Mouse (Mus musculus) heart, postnatal 4 days (tissue): Measurements from ENCODE around the gene Cth. TPM values are rescaled to one million over a fixed set of nuclear protein-coding genes. Genes with fewer than 3 reads are reported as not detected.
A peak's percentile ranks its signal among the peaks of the same experiment; 100 is the strongest.
"Not testable (repeated sequence)": the region's sequence is repeated elsewhere in the genome, so short reads cannot be mapped to it uniquely, and the experiment has no call there.

Source experiments
- DNase-seq: peaks from one replicate; pipeline ENCODE4 v3.0.0; 2021
- total RNA-seq, 2 experiments: library from RNA; stranded (reverse); gene quantifications; 2 replicates each; pipeline ENCODE4 v1.2.3; 2021

Gene Cth
- under 1 TPM; 0.18 to 0.31 TPM for total RNA-seq

DNA sequence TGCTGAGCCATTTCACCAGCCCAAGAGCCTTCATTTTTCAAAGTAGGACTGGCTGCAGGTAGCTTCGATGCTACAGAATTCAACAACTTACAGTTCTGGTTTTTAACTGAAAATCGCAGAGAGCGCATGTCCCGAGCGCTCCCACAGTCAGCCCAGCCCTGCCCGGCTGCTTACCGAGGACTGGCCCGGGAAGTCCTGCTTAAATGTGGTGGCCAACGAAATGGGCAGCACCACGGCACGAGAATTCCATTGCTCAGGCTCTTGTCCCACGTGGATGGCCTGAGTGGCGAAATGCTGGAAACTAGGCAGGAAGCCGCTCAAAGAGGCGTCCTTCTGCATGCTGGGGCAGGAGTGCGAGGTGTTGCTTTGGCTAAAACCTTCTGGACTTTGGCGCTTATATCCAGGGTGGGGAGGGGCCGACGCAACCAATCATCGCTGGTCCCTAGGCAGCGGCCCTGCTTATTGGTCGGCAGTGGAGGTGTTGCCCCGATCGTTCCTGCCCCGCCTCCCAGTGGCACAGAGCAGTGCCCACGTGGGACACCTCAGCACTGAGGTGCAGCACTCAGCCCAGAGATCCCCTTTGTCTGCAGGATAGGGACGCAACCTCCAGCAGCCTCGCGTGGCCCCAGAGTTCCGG is at the start of gene Cth:
Gene Cth, minus strand, starts transcription at position 386 of the 637 bp plus-strand sequence.
- DNase-seq = peak; percentile 85

DNA sequence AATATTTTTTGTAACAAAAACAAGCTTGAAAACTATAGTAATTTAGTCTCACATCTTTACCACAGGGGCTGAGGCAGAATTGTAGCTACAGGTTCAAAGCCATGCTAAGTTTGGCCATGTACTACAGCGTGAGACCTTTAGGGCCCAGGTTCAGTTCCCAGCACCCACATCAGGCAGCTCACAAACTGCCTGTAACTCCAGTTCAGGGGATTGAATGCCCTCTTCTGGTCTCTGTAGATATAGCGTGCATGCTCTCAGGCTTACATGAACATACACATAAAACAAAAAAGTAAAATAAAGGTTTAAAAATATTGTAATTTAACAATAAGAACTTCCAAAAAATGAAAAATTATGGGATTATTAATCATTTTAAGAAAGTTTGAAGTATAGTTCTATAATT is 48.4 kb upstream of the Cth start:
- no peak for DNase-seq

DNA sequence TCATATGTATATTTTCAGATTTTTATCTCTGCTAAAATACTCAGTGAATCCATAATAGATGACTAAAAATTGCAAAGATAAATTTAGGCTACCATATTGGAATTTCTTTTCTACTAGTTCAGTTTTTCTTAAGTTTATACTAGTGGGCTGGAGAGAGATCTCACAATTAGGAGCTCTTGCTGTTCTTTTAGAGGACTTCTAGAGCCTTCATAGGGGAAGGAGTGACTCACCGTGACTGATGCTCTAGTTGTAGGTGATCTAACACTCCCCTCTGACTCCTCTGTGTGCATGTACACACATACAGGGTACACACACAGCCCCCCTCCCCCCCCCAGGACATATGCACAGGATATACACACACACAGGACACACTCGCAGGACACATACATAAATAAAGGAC is 46.3 kb upstream of the Cth start:
- no peak for DNase-seq

DNA sequence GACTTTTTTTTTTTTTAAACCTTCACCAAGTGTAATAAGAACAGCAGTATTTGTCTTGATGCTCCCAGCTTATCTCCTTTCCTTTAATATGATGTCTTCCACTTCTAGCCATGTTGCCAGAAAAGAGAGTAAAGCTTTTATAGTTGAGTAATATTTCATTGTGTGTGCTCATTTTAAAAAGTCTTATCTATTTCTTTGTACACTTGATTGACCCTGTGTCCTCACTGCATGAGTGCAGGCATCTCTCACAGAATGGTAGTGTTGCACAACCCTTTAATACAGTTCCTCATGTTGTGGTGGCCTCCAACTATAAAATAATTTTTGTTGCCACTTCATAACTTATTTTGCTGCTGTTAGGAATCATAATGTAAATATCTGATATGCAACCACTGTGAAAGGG is 32.4 kb upstream of the Cth start:
- no peak for DNase-seq

DNA sequence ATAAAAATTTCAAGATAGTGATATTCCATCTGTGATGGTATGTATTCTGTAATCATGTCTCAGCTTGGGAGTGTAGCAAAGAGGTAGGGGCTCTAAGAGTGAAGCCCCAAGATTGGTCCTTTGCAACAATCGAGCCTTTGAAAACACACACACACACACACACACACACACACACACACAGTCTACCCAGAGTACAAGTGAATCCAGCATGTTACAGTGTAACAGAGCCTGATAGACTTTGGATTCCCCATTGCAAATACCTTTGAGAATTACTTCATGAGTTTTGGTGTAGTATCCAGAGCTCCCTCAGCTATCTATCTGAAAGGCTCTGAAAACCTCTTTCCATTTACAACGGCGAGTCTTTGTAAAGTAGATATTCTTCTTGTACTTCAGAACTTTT is 31.3 kb upstream of the Cth start:
- DNase-seq = no peak

DNA sequence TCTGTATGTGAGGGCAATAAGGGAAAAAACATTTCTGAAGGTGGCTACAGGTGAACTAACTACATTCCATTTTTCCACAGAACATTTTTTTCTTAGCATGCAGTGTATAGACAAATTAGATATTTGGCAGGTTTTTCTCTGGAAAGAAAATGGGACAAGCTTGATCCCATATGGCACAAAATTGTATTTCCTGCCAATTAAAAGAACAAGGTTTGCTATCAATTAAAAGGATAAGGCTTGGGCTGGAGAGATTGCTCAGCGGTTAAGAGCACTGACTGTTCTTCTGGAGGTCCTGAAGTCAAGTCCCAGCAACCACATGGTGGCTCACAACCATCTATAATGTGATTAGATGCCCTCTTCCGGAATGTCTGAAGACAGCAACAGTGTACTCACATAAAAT is 30.6 kb upstream of the Cth start:
- no peak for DNase-seq

DNA sequence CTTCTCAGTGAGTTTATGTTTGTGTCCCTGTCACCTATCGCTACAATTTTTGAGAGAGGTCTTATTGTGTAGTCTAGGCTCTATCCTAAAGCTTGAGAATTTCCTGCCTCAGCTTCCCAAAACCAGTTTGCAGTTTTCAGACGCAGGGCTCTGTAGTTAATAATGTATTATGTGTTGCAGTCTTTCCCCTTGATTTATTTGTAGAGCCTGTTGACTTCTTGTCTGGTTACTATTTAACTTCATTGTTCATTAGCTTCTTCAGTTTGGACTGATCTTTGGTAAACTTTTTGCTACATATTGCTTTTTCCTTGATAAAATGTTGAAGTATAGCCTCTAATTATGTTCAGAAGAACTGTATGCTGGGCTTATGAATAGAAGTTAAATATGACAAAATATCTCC is 27.8 kb upstream of the Cth start:
- no peak for DNase-seq

DNA sequence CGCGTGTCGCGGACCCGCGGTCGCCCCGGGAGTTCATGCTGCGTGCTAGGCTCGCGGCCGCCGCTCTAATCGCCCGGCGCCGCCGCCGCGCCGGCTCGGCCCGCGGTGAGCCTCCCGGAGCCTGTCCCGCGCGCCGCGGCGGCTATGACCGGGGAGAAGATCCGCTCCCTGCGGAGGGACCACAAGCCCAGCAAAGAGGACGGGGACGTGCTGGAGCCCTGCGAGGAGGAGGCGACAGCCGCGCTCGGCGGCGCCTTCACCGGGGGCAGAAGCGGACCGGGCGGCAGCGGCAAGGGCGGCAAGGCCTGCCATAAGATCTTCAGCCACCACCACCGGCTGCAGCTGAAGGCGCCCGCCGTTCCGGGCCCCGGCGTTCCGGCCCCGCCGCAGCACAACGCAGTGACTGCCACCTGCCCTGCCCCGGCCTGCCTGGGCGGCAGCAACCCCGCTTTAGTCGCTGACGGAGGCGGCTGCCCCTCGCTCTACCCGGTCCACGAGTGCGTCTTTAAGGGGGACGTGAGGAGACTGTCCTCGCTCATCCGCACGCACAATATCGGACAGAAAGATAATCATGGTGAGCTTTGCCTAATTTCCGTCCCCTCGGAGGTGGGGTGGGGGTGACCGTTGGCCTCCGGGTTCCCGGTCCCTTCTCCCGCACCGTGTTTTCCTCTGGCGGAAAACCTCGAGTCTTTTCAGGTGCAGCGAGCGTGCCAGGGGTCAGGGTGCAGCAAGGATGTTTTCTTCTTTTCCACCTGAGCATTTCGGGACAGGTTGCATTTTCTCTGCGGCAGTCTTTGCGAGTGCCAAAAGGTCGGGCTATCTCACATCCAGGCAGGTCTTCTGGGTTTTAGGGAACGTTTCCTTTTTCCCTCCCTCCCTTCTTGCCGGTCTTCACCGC is 22.8 kb upstream of the Cth start:
- peak; percentile 46 for DNase-seq

DNA sequence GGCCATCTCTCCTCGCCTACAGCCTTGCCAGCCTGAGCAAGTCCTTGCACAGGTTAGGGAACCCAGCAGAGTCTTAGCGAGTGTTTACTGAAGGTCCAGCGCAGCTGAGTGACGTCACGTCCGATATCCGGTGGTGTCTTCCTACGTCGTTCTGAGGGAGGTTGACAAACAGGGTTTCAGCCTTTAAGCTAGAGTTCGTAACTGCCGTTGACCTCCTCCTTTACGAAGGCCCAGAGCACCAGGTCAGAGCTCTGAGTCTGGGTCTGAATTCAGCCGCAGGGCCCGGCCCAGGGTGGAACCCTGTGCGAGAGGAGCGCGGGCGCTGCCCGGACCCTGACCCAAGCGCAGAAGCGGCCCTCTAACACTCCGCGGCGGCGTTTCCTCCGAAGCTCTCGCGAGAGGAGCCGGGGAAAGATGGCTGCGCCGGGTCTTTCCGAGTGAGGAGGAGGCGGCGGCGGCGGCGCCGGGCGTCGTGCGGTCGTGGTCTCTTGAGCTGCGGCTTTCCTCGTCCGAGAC is 22.0 kb upstream of the Cth start, which contains the start of gene Ankrd13c:
Gene Ankrd13c, plus strand, starts transcription at position 397 of the 516 bp plus-strand sequence.
- peak; percentile 94 for DNase-seq

DNA sequence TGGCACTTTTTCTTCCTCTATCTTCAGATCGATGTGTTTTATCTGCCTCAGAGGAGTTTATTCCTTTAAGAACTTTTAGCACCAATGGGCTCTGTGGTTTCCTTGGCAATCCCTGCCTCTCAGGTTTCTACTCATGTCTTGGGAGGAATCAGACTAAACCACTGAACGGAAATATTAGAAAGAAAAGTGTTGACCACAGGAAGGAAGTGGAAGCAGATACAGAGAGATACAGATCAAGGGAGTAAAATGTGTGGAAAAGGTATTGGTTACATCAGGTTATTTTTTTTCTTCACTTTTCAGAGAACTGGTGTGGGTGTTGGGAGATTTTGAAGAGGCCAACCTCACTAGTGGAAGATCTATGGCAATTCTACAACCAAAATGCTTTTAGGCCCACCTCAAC is 13.7 kb upstream of the Cth start:
- DNase-seq = no peak

DNA sequence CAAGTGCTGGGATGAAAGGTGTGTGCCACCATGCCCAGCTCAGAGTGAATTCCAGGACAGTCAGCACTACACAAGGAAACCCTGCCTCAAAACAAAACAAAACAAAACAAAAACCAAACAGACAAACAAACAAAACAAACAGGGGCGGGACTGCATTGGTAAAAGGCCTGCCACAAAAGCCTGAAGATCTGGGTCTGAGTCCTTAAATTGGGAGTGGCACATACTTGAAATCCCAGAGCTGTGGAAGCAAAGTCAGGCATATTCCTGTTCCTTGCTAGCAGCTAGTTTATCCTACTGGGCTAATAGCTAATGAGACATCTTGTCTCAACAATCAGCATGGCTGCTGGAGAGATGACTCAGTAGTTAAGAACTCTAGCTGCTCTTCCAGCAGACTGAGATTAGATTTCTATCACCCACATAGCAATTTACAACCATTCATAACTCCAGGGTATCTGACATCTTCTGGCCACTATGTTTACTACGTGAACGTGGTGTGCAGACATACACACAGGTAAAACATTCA is 9.5 kb upstream of the Cth start:
- DNase-seq = no peak

DNA sequence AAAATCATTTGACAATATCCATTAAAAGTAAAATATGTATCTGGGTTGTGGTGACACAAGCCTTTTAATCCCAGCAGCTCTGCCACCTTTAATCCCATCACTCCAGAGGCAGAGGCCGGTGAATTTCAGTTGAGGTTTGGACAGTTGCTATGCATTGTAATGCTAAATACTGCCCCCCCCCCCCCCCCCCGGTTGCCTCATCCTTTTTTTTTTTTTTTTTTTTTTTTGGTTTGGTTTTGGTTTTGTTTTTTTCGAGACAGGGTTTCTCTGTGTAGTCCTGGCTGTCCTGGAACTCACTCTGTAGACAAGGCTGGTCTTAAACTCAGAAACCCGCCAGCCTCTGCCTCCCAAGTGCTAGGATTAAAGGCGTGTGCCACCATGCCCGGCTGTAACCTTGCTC is 8.3 kb upstream of the Cth start:
- DNase-seq = not testable (repeated sequence)

DNA sequence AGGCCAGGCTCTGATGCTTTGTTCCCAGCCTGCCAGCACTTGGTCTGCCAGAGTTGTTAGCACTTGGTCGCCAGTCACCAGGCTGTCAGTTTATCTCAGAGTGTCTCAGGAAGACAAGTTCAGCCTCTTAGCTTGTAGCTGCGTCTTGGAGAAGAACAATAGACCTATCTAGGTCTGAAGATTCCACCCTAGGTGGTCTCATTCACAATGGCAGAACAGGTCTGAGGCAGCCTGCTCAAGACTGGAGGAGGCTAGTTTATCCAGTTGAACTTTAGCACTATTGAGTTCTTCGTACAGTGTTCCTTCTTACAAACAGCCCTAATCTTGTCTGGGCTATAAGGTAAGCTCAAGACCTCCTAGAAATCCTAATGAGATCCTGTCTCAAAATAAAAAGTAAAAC is 7.2 kb upstream of the Cth start:
- no peak for DNase-seq

DNA sequence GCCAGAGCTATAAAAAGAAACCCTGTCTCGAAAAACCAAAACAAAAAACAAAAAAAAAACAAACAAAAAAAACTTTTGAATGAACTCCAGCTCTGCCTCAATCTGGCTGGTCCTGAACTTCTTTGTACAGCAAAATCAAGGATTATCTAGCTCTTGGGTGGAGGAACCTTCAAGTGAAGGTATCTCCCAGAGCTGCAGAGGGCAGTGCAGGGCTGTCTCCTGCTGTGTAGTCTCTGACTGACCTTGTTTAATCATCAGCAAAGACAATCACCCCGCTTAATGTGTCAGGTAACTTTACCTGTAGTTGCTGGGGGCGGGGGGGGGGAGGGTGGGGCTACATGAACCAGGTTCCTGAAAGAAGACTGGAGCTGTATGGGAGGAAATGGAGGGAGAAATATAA is 6.7 kb upstream of the Cth start:
- no peak for DNase-seq

DNA sequence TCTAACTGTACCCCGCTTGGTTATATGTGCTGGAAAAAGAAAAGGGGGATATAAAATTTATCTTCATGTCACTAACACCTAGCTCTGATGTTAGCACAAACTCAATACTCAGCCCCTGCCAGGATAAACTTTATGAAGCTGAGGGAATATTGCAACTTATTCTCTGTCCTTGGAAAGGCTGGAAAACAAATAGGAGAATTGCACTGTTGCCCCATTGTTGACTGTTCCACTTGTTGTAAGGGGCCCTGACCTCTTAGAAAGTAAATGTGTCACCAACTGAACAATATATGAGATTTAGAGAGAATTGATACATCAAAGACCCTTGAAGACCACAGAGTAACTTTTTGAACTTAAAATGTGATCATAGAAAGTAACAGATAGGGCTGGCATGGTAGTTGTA is 4.5 kb upstream of the Cth start:
- DNase-seq = no peak

DNA sequence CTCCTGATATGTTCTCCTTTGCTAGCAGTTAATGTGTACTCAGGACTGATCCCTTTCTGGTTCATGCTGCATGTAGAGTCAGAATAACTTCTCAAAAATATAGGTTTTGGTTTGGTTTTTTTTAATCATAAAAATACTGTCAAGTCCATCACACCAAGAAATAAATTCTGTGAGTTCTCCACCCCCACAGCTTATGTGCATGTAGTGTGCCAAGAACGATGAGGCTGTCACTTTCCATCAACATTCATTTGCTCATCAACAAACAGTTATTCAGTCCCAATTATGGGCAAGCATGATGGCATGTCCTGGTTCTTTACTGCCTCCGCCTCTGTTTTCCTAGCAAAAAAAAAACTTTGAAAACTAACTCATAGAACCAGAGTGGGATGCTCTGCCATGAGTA is 3.9 kb upstream of the Cth start:
- DNase-seq = no peak

DNA sequence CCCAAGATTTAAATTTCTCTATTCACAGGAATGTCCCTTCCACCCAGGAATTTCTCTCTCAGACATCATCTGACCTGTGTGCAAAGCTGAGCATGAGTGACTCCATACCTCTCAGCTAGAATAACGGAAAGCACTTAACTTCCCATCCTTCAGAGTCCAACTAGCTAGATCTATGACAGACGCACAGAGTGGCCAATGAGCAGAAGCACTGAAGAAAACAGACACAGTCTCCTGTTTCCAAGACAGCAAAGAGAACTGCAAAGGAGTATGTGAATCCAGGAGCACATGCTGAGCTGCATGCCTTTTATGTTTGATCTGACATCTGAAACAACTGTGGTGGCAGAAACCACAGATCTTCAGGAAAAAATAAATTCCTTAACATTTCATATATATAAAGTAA is 1.9 kb upstream of the Cth start:
- DNase-seq = no peak

DNA sequence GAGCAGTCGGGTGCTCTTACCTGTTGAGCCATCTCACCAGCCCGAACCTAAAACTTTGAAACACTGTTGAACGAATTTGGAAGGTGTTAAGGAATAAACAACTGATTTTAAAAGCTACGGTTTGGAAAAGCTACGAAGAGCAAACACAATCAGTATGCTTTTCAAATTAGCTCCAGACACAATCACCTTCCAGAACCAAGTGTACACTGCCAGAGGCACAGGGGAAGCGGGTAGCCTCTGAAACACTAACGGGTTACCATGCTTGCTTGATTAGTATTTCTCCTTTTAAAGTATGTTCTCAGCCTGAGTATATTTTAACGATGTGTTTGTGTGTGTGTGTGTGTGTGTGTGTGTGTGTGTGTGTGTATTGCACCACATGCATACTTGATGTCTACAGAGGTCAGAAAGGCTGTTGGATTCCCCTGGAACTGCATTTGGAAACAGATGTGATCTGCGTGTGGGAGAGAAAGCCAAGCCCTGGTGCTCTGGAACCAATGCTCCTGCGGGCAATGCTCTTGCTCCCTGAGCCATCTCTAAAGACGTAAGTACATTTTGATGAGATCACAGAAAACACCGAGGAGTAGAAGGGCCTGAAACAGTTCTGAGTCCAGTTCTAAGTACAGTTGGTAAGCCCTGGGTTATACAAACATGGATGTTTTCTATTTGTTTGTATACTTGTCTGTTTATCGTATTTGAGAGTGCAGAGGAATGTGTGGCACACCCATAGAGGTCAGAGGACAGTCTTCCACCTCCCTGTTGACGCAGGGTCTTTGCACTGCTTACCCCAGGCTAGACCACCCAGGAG is 1.0 kb upstream of the Cth start:
- no peak for DNase-seq

DNA sequence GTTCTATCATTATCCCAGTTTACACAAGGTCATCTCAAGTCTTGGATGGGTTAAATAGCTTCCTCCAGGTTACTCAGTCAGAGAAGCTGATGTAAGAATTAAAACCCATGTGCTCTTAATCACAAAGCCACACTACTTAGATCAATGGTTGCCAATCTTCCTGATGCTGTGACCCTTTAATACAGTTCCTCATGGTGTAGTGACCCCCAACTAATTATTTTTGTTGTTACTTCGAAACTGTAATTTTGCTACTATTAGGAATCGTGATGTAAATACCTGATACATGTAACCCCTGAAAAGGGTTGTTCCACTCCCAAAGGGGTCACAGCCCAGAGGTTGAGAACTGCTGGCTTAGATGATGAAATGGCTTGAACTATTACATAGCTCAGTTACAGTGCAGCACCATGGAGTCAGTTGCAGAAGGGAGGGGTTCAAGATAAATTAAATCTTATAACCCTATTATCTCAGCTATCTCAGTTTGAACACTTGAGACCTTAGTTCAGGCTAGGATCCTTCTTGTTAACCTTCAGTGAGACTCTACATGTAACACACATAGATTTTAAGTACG is 1.5 kb downstream of the Cth start:
- no peak for DNase-seq

DNA sequence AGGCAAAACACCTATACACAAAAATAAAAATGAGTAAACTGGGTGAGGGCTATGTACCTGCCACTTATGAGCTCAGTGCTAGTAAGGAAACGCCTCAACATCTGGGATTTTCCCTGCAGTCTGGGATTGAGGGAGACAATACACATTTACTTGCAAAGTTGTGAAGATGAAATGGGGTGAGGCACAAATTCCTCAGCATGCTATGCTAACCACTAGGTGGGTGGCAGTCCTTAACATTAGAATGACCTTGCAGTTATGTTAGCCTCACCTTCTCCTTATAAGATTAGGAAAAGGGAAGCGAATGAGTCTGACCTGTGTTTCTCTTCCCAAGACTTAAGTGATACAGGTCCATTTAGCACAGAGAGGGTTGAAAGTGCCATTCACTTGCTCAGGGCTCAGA is 3.5 kb downstream of the Cth start:
- DNase-seq = no peak

DNA sequence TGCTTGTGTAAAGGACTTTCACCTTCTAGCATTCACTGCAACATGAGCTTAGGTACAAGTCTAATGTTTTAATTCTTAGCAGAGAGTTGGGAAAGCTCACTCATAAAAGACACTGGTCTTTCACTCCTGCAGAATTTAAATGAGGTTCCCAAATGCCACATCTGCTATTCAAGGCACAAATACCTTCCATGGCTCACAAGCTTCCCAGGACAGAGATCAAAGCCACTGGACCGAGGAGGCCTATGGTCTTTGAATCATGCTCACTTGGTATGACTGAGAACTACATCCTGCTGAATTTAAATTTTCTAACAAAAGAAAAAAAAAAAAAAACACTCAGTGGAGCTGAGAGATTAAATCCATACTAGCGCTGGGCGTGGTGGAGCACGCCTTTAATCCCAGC is 8.5 kb downstream of the Cth start:
- no peak for DNase-seq

DNA sequence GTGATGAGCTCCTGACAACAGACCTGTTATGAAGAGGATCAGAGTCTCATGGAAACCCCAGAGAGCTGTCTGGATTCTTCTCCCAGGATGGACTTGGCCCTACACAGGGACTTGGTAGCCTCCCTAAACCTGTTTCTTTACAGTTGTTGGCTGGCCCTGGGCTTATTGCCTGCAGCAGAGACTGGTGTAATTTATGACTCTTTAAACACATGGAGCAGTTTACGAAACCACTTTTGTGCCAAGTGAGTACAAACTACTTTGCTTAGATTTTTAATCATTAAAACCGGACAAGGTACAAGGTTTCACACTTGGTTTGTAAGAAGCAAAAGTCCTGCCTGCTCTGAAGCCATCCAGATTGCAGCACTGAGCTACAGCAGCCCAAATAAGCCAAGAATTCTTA is 12.7 kb downstream of the Cth start:
- DNase-seq = no peak
